Mouse (Mus musculus) lung, adult 2 months (tissue): ENCODE measurements around the gene Gm10570.

ENCODE experiments used
- CTCF ChIP-seq: fragments of 200-500 bp; IDR thresholded peaks from 2 replicates; pipeline ENCODE4 v1.5.1; 2011; ENCODE audit warnings: mild to moderate bottlenecking, low read length, control low read depth; ENCODE audit not compliant: insufficient read depth
- POLR2A ChIP-seq: fragments of 200-500 bp; IDR thresholded peaks from 2 replicates; pipeline ENCODE4 v1.6.1; 2011; ENCODE audit warnings: low read depth, mild to moderate bottlenecking, control low read depth, low read length, borderline replicate concordance; ENCODE audit errors: extremely low read depth

GRCm38 (mm10) chr4:130313552-130313951, 5.1 kb upstream of the Gm10570 start:
- TF ChIP-seq CTCF, result no peak
- TF ChIP-seq POLR2A, result no peak
